Mouse (Mus musculus): ENCODE data around the gene Adgrb3. TPM values are rescaled to one million over a fixed set of nuclear protein-coding genes. Genes with fewer than 3 reads are reported as not detected.

Gene Adgrb3
- polyA plus RNA-seq, 1 experiment from 2014 or later: 0.06 TPM

GRCm38 (mm10) chr1:25419378-25419777 is 410.1 kb downstream of the Adgrb3 start:
- H3K4me1 ChIP-seq (replicated peaks): no peaks in the 10 kb centered on the region
- H3K4me3 ChIP-seq (replicated peaks): no peak overlapping the region
- no peak for ATAC-seq (ENCODE audit: insufficient read depth)
- H3K9ac ChIP-seq: no peak overlapping the region
- H3K27me3 ChIP-seq: no peaks in the 10 kb centered on the region
- H3K36me3 ChIP-seq (replicated peaks): no peaks in the 10 kb centered on the region
- no peaks in the 10 kb centered on the region for H3K9me3 ChIP-seq (replicated peaks)
- H3K27ac ChIP-seq (replicated peaks): no peak overlapping the region
- no peak overlapping the region for H3K4me2 ChIP-seq

- Histone ChIP-seq H3K36me3 (replicated peaks) (no peaks in the 10 kb centered on the region), H3K4me2 (no peak overlapping the region), H3K27me3 (no peaks in the 10 kb centered on the region), H3K9ac (no peak overlapping the region), H3K4me3 (replicated peaks) (no peak overlapping the region), H3K4me1 (replicated peaks) (no peaks in the 10 kb centered on the region), H3K9me3 (replicated peaks) (no peaks in the 10 kb centered on the region), H3K27ac (replicated peaks) (no peak overlapping the region)
- 51% methylated on average over 2 of the region's 2 CpGs for WGBS (ENCODE audit: insufficient replicate concordance)
- no peak for ATAC-seq (ENCODE audit: insufficient read depth)
Observed at GRCm38 (mm10) chr1:25415084-25415483, 414.4 kb downstream of the Adgrb3 start.

DNA sequence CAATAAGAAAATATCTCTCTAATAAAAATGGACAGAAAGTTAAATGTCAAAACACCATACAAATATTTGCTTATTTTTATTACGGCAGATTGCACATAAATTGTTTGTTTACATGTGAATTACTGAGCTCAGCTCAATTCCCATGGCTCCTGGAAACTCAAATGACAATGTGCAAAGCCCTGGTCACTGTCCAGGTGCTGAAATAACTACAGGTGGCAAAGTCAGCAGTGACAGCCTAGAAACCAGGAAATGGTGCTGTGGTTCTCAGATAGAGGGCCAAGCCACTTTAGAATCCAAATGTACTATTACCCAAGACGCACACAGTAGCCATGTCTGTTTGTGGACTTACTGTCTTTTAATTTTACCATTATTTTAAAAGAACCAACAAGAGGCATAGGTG is 465.3 kb downstream of the Adgrb3 start:
- H3K4me1 ChIP-seq (replicated peaks): no peaks in the 10 kb centered on the region
- ATAC-seq (ENCODE audit: insufficient read depth): no peak
- no peak overlapping the region for H3K27ac ChIP-seq (replicated peaks)
- H3K27me3 ChIP-seq: no peaks in the 10 kb centered on the region
- no peak overlapping the region for H3K4me3 ChIP-seq (replicated peaks)
- H3K9me3 ChIP-seq (replicated peaks): no peaks in the 10 kb centered on the region
- no peak overlapping the region for H3K4me2 ChIP-seq
- no peak overlapping the region for H3K9ac ChIP-seq
- 56% methylated on average over 2 of the region's 2 CpGs for WGBS (ENCODE audit: insufficient replicate concordance)
- H3K36me3 ChIP-seq (replicated peaks): no peaks in the 10 kb centered on the region

- no peaks in the 10 kb centered on the region for H3K4me1 ChIP-seq (replicated peaks)
- no peak for ATAC-seq (ENCODE audit: insufficient read depth)
- WGBS (ENCODE audit: insufficient replicate concordance): 72% methylated on average over 4 of the region's 4 CpGs
- H3K4me3 ChIP-seq (replicated peaks): no peak overlapping the region
- H3K9me3 ChIP-seq (replicated peaks): no peaks in the 10 kb centered on the region
- no peaks in the 10 kb centered on the region for H3K36me3 ChIP-seq (replicated peaks)
- no peak overlapping the region for H3K4me2 ChIP-seq
- no peaks in the 10 kb centered on the region for H3K27me3 ChIP-seq
- no peak overlapping the region for H3K9ac ChIP-seq
- H3K27ac ChIP-seq (replicated peaks): no peak overlapping the region
Observed at GRCm38 (mm10) chr1:25358554-25358953, 471.0 kb downstream of the Adgrb3 start.

GRCm38 (mm10) chr1:25355486-25355885 is 474.0 kb downstream of the Adgrb3 start:
- H3K9ac ChIP-seq: no peak overlapping the region
- 62% methylated on average over 5 of the region's 5 CpGs for WGBS (ENCODE audit: insufficient replicate concordance)
- H3K4me3 ChIP-seq (replicated peaks): no peak overlapping the region
- no peak overlapping the region for H3K4me2 ChIP-seq
- no peaks in the 10 kb centered on the region for H3K9me3 ChIP-seq (replicated peaks)
- H3K27ac ChIP-seq (replicated peaks): no peak overlapping the region
- no peaks in the 10 kb centered on the region for H3K4me1 ChIP-seq (replicated peaks)
- H3K27me3 ChIP-seq: no peaks in the 10 kb centered on the region
- H3K36me3 ChIP-seq (replicated peaks): no peaks in the 10 kb centered on the region
- no peak for ATAC-seq (ENCODE audit: insufficient read depth)

DNA sequence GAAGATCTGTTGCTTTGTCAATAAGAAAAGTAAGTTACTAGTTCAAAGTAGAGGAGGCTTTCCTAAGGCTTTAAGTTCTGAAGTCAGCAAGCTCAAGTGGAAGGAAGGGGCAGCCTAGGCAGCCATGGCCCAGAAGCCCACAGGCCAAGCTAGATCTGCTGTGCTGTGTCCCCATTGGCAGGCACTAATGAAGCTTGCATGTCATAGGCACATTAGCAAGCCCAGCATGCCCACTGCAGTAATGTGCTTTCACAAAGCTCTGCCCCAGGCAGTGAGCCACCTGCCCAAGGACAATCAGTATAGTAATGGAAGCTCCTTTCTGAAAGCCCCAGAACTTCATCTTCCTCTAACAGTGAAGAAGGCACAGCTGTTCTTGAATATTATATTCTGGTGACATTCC is 484.6 kb downstream of the Adgrb3 start:
- no peaks in the 10 kb centered on the region for H3K27me3 ChIP-seq
- H3K4me3 ChIP-seq (replicated peaks): no peak overlapping the region
- H3K9me3 ChIP-seq (replicated peaks): no peaks in the 10 kb centered on the region
- no peak for ATAC-seq (ENCODE audit: insufficient read depth)
- H3K4me1 ChIP-seq (replicated peaks): no peaks in the 10 kb centered on the region
- no peak overlapping the region for H3K9ac ChIP-seq
- H3K4me2 ChIP-seq: no peak overlapping the region
- no peaks in the 10 kb centered on the region for H3K36me3 ChIP-seq (replicated peaks)
- no peak overlapping the region for H3K27ac ChIP-seq (replicated peaks)

DNA sequence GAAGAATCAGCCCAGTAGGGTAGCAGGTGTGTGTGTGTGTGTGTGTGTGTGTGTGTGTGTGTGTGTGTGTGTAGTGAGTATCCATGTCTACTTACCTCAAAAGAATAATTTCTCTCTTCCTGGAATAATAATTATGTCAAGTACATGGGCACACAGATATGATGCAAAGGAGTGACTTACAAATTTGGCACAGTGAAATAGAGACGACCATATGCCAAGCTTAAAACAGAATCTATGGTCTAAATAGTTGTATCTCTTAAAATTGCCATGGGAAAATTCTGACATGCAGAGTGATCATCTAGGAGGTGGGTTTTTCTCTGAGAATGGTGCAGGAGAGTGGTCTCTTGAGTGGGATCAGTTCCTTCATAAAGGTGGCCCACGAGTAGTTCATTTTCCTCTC is 504.1 kb downstream of the Adgrb3 start:
- H3K27ac ChIP-seq (replicated peaks): no peak overlapping the region
- no peaks in the 10 kb centered on the region for H3K27me3 ChIP-seq
- H3K36me3 ChIP-seq (replicated peaks): no peaks in the 10 kb centered on the region
- no peaks in the 10 kb centered on the region for H3K4me1 ChIP-seq (replicated peaks)
- H3K4me3 ChIP-seq (replicated peaks): no peak overlapping the region
- H3K9ac ChIP-seq: no peak overlapping the region
- no peak for ATAC-seq (ENCODE audit: insufficient read depth)
- no peak overlapping the region for H3K4me2 ChIP-seq
- WGBS (ENCODE audit: insufficient replicate concordance): 64% methylated on average over 2 of the region's 2 CpGs
- no peaks in the 10 kb centered on the region for H3K9me3 ChIP-seq (replicated peaks)

- no peak overlapping the region for H3K9ac ChIP-seq
- H3K4me2 ChIP-seq: no peak overlapping the region
- no peaks in the 10 kb centered on the region for H3K9me3 ChIP-seq (replicated peaks)
- no peak for ATAC-seq (ENCODE audit: insufficient read depth)
- H3K4me3 ChIP-seq (replicated peaks): no peak overlapping the region
- H3K27me3 ChIP-seq: no peaks in the 10 kb centered on the region
- no peaks in the 10 kb centered on the region for H3K4me1 ChIP-seq (replicated peaks)
- H3K36me3 ChIP-seq (replicated peaks): no peaks in the 10 kb centered on the region
- H3K27ac ChIP-seq (replicated peaks): no peak overlapping the region
Observed at GRCm38 (mm10) chr1:25317142-25317541, 512.4 kb downstream of the Adgrb3 start.

DNA sequence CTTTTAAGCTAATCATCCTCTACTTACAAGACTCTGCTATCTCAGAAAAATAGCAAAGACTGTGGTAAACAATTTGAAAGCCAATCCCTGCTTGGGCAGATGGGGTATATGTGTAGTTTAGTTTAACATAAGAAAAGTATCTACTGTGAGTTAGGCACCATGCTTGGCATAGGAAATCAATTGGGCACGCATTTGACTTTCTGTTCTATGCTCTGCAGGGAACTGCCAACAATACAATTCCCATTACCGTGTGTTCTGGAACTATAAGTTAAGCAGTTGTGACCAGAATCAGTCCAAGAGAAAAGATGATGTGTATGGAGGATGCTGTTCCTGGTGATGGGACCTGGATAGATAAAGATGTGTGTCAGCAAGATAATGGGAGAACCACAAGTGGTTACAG is 517.2 kb downstream of the Adgrb3 start:
- WGBS (ENCODE audit: insufficient replicate concordance): 58% methylated on average over 2 of the region's 2 CpGs
- Histone ChIP-seq H3K4me3 (replicated peaks) (no peak overlapping the region), H3K4me1 (replicated peaks) (no peaks in the 10 kb centered on the region)

GRCm38 (mm10) chr1:25310066-25310465 is 519.4 kb downstream of the Adgrb3 start:
- ATAC-seq (ENCODE audit: insufficient read depth): no peak
- no peaks in the 10 kb centered on the region for H3K4me1 ChIP-seq (replicated peaks)
- no peaks in the 10 kb centered on the region for H3K27me3 ChIP-seq
- H3K27ac ChIP-seq (replicated peaks): no peak overlapping the region
- no peak overlapping the region for H3K4me3 ChIP-seq (replicated peaks)
- H3K4me2 ChIP-seq: no peak overlapping the region
- H3K9me3 ChIP-seq (replicated peaks): no peaks in the 10 kb centered on the region
- WGBS (ENCODE audit: insufficient replicate concordance): 25% methylated on average over 2 of the region's 2 CpGs
- H3K9ac ChIP-seq: no peak overlapping the region
- no peaks in the 10 kb centered on the region for H3K36me3 ChIP-seq (replicated peaks)

More for the DNA sequence above, 517.2 kb downstream of the Adgrb3 start:
- Histone ChIP-seq H3K27me3 (no peaks in the 10 kb centered on the region), H3K27ac (replicated peaks) (no peak overlapping the region), H3K9ac (no peak overlapping the region), H3K9me3 (replicated peaks) (no peaks in the 10 kb centered on the region), H3K4me2 (no peak overlapping the region), H3K36me3 (replicated peaks) (no peaks in the 10 kb centered on the region)
- no peak for ATAC-seq (ENCODE audit: insufficient read depth)

DNA sequence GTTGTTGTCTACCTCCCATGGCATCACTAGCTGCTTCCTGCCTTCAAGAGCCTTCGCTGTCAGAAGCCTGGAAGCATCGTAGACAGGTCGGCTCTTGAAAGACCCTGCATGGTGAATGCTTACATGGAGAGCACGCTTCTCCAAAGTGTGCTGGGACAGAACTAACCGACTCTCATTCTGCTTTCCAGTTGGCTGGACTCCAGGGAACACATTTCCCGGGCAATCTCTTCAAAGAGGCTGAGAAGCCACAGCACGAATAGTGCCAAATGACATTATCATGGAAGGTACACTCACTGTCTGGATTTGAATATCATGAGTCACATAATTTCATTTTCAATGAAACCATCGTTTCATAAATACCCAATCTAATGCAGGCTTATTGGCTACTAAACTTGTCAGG is 548.0 kb downstream of the Adgrb3 start:
- no peak for ATAC-seq (ENCODE audit: insufficient read depth)
- H3K36me3 ChIP-seq (replicated peaks): no peaks in the 10 kb centered on the region
- no peak overlapping the region for H3K9ac ChIP-seq
- H3K27ac ChIP-seq (replicated peaks): no peak overlapping the region
- no peaks in the 10 kb centered on the region for H3K4me1 ChIP-seq (replicated peaks)
- WGBS (ENCODE audit: insufficient replicate concordance): 67% methylated on average over 8 of the region's 8 CpGs
- no peaks in the 10 kb centered on the region for H3K27me3 ChIP-seq
- no peaks in the 10 kb centered on the region for H3K9me3 ChIP-seq (replicated peaks)
- H3K4me2 ChIP-seq: no peak overlapping the region
- H3K4me3 ChIP-seq (replicated peaks): no peak overlapping the region

GRCm38 (mm10) chr1:25250562-25250961 is 578.9 kb downstream of the Adgrb3 start:
- ATAC-seq (ENCODE audit: insufficient read depth): no peak
- H3K9me3 ChIP-seq (replicated peaks): no peaks in the 10 kb centered on the region

More at GRCm38 (mm10) chr1:25250562-25250961, 578.9 kb downstream of the Adgrb3 start:
- Histone ChIP-seq H3K4me2 (no peak overlapping the region), H3K9ac (no peak overlapping the region), H3K36me3 (replicated peaks) (no peaks in the 10 kb centered on the region), H3K27me3 (no peaks in the 10 kb centered on the region), H3K4me1 (replicated peaks) (no peaks in the 10 kb centered on the region), H3K27ac (replicated peaks) (no peak overlapping the region), H3K4me3 (replicated peaks) (no peak overlapping the region)

All from liver, embryonic 15.5 days (tissue).